Mouse (Mus musculus) liver, adult 2 months (tissue): ENCODE results near the gene Atp13a5. TPM values are rescaled to one million over a fixed set of nuclear protein-coding genes. Genes with fewer than 3 reads are reported as not detected.

ENCODE experiments used
- DNase-seq: peaks from one replicate; pipeline ENCODE4 v3.0.0-alpha.2; 2011; ENCODE audit warnings: low read depth, low spot score; ENCODE audit errors: extremely low read depth
- H3K27ac ChIP-seq: fragments of 200-500 bp; replicated peaks from 2 replicates; pipeline ENCODE4 v1.5.1; 2012; ENCODE audit warnings: low read depth, mild to moderate bottlenecking, control low read depth, inconsistent platforms, low read length; ENCODE audit not compliant: insufficient read depth
- H3K27me3 ChIP-seq: fragments of 200-500 bp; 2 replicates; pipeline ENCODE4 v1.6.1; 2012; ENCODE audit warnings: mild to moderate bottlenecking, moderate library complexity, low read length, inconsistent platforms; ENCODE audit not compliant: control insufficient read depth, insufficient read depth
- H3K36me3 ChIP-seq: fragments of 200-500 bp; 2 replicates; pipeline ENCODE4 v1.6.1; 2012; ENCODE audit warnings: low read length, inconsistent platforms; ENCODE audit not compliant: control insufficient read depth, insufficient read depth
- H3K4me1 ChIP-seq: fragments of 200-500 bp; 2 replicates; pipeline ENCODE4 v1.6.1; 2011; ENCODE audit warnings: low read length; ENCODE audit not compliant: control insufficient read depth, insufficient read depth
- H3K4me3 ChIP-seq: fragments of 200-500 bp; 2 replicates; pipeline ENCODE4 v1.5.1; 2011; ENCODE audit warnings: low read depth, mild to moderate bottlenecking, control low read depth, low read length, moderate library complexity; ENCODE audit not compliant: insufficient read depth
- H3K79me2 ChIP-seq: fragments of 200-500 bp; 2 replicates; pipeline ENCODE4 v1.6.1; 2012; ENCODE audit warnings: inconsistent platforms, mild to moderate bottlenecking, low read length, moderate library complexity; ENCODE audit not compliant: control insufficient read depth, insufficient read depth
- H3K9ac ChIP-seq: fragments of 200-500 bp; 2 replicates; pipeline ENCODE4 v1.6.1; 2012; ENCODE audit warnings: low read depth, mild to moderate bottlenecking, control low read depth, inconsistent platforms, low read length
- CTCF ChIP-seq: fragments of 200-500 bp; IDR thresholded peaks from 2 replicates; pipeline ENCODE4 v1.5.1; 2011; ENCODE audit warnings: low read depth, low read length, control low read depth
- POLR2A ChIP-seq: fragments of 200-500 bp; IDR thresholded peaks from 2 replicates; pipeline ENCODE4 v1.6.1; 2011; ENCODE audit warnings: low read length, control low read depth; ENCODE audit not compliant: insufficient read depth; ENCODE audit errors: extremely low read depth
- WGBS: fragments of 180-500 bp; shearing (Covaris S2); methylation state at CpG from one replicate; pipeline ENCODE4 v1.1.7; 2018; 5-methylcytosine and 5-hydroxymethylcytosine counted together
- polyA plus RNA-seq: library from polyadenylated mRNA; depleted of rRNA; stranded (reverse); fragments of >200 nt; gene quantifications from 2 replicates; pipeline ENCODE4 v1.2.3, GENCODE M21; 2012; rRNA removed
- total RNA-seq: library from RNA; depleted of rRNA; stranded (reverse); fragments of >200 nt; gene quantifications from 2 replicates; pipeline ENCODE4 v1.2.3, GENCODE M21; 2014; rRNA removed

Gene Atp13a5
- total and polyA plus RNA-seq, 2 experiments, result not detected

GRCm38 (mm10) chr16:29198461-29198860 lies 180.1 kb downstream of the Atp13a5 start:
- 68% methylated on average over 5 of the region's 5 CpGs for WGBS
- H3K27me3 ChIP-seq, result no peaks in the 10 kb centered on the region

GRCm38 (mm10) chr16:29195156-29195555 lies 183.4 kb downstream of the Atp13a5 start:
- H3K79me2 ChIP-seq, result no peaks in the 10 kb centered on the region
- no peaks in the 10 kb centered on the region for H3K27me3 ChIP-seq
- no peaks in the 10 kb centered on the region for H3K36me3 ChIP-seq
- TF ChIP-seq CTCF, result no peak
- no peak for TF ChIP-seq POLR2A
- H3K27ac ChIP-seq, result no peak overlapping the region
- 88% methylated on average over 1 of the region's 1 CpGs for WGBS
- no peak overlapping the region for H3K9ac ChIP-seq
- H3K4me3 ChIP-seq, result no peak overlapping the region
- no peak for DNase-seq
- H3K4me1 ChIP-seq, result no peaks in the 10 kb centered on the region

More at GRCm38 (mm10) chr16:29198461-29198860, 180.1 kb downstream of the Atp13a5 start:
- Histone ChIP-seq H3K27ac (no peak overlapping the region), H3K4me3 (no peak overlapping the region), H3K36me3 (no peaks in the 10 kb centered on the region), H3K79me2 (no peaks in the 10 kb centered on the region), H3K4me1 (no peaks in the 10 kb centered on the region), H3K9ac (no peak overlapping the region)
- no peak for DNase-seq
- TF ChIP-seq CTCF, result no peak
- no peak for TF ChIP-seq POLR2A

GRCm38 (mm10) chr16:29193981-29194380 lies 184.6 kb downstream of the Atp13a5 start:
- DNase-seq, result no peak
- 97% methylated on average over 4 of the region's 4 CpGs for WGBS
- no peaks in the 10 kb centered on the region for H3K36me3 ChIP-seq

GRCm38 (mm10) chr16:29192911-29193310 lies 185.6 kb downstream of the Atp13a5 start:
- H3K27ac ChIP-seq, result no peak overlapping the region
- H3K4me1 ChIP-seq, result no peaks in the 10 kb centered on the region
- no peak overlapping the region for H3K9ac ChIP-seq
- WGBS, result 62% methylated on average over 5 of the region's 5 CpGs
- no peaks in the 10 kb centered on the region for H3K36me3 ChIP-seq
- no peak for DNase-seq
- H3K79me2 ChIP-seq, result no peaks in the 10 kb centered on the region
- H3K27me3 ChIP-seq, result no peaks in the 10 kb centered on the region
- H3K4me3 ChIP-seq, result no peak overlapping the region
- TF ChIP-seq CTCF (no peak), POLR2A (no peak)

More at GRCm38 (mm10) chr16:29193981-29194380, 184.6 kb downstream of the Atp13a5 start:
- Histone ChIP-seq H3K9ac (no peak overlapping the region), H3K27ac (no peak overlapping the region), H3K4me1 (no peaks in the 10 kb centered on the region), H3K27me3 (no peaks in the 10 kb centered on the region), H3K79me2 (no peaks in the 10 kb centered on the region), H3K4me3 (no peak overlapping the region)
- TF ChIP-seq POLR2A, result no peak
- TF ChIP-seq CTCF, result no peak

Other genes starting within 250 kb of the Atp13a5 start
- 0.07 and 0.09 TPM in 2 replicates for gene Hrasls, start 169.0 kb downstream of the Atp13a5 start, total RNA-seq
- not detected in 2 replicates for gene Hrasls, start 169.0 kb downstream of the Atp13a5 start, polyA plus RNA-seq
- not detected in 2 replicates for gene Atp13a4, start 166.1 kb upstream of the Atp13a5 start, total RNA-seq
- gene Atp13a4, start 166.1 kb upstream of the Atp13a5 start, polyA plus RNA-seq, result not detected in 2 replicates
- 48.9 and 52.3 TPM in 2 replicates for gene Opa1, start 200.6 kb upstream of the Atp13a5 start, total RNA-seq
- gene Opa1, start 200.6 kb upstream of the Atp13a5 start, polyA plus RNA-seq, result 12.2 and 13.7 TPM in 2 replicates